Mouse (Mus musculus): ENCODE measurements around the gene Fbxo47. TPM values are rescaled to one million over a fixed set of nuclear protein-coding genes. Genes with fewer than 3 reads are reported as not detected.

Fbxo47 gene
- polyA plus RNA-seq, 1 experiment from 2014 or later = 1.4 TPM

- no peak for ATAC-seq
- Histone ChIP-seq H3K27ac (no peak overlapping the region), H3K9ac (0 out of 2 replicates have a peak overlapping the region, but pooled peaks have one; percentile 5), H3K4me3 (no peak overlapping the region), H3K9me3 (replicated peaks) (no peaks in the 10 kb centered on the region), H3K27me3 (no peaks in the 10 kb centered on the region), H3K4me1 (peaks cover 7% of the 10 kb centered on the region; the same call in 1 of the 2 replicates), H3K36me3 (ENCODE audit: poor library complexity, severe bottlenecking) (peaks cover 67% of the 10 kb centered on the region), H3K4me2 (no peak overlapping the region)
- WGBS = 79% methylated on average over 7 of the region's 7 CpGs
Observed at GRCm38 (mm10) chr11:97826414-97826813, 57.5 kb downstream of the Fbxo47 start.

- ATAC-seq = no peak
- Histone ChIP-seq H3K4me3 (no peak overlapping the region), H3K9ac (no peak overlapping the region), H3K27ac (no peak overlapping the region), H3K9me3 (replicated peaks) (no peaks in the 10 kb centered on the region), H3K4me1 (peaks cover 7% of the 10 kb centered on the region; the same call in 1 of the 2 replicates), H3K27me3 (no peaks in the 10 kb centered on the region), H3K36me3 (ENCODE audit: poor library complexity, severe bottlenecking) (peaks cover 71% of the 10 kb centered on the region), H3K4me2 (no peak overlapping the region)
- WGBS = 82% methylated on average over 9 of the region's 9 CpGs
Observed at GRCm38 (mm10) chr11:97825971-97826370, 58.0 kb downstream of the Fbxo47 start.

- Histone ChIP-seq H3K27me3 (no peaks in the 10 kb centered on the region), H3K27ac (no peak overlapping the region), H3K36me3 (ENCODE audit: poor library complexity, severe bottlenecking) (peaks cover 77% of the 10 kb centered on the region), H3K4me1 (peaks cover 11% of the 10 kb centered on the region; the same call in 1 of the 2 replicates), H3K4me2 (no peak overlapping the region), H3K9me3 (replicated peaks) (no peaks in the 10 kb centered on the region), H3K9ac (no peak overlapping the region), H3K4me3 (no peak overlapping the region)
- ATAC-seq = no peak
- 93% methylated on average over 10 of the region's 10 CpGs for WGBS
Observed at GRCm38 (mm10) chr11:97825295-97825694, 58.7 kb downstream of the Fbxo47 start.

- no peak overlapping the region for H3K4me3 ChIP-seq
- H3K9me3 ChIP-seq (replicated peaks) = no peaks in the 10 kb centered on the region
- H3K27ac ChIP-seq = no peak overlapping the region
- H3K9ac ChIP-seq = no peak overlapping the region
- 70% methylated on average over 6 of the region's 6 CpGs for WGBS
- no peak overlapping the region for H3K4me2 ChIP-seq
- peaks cover 11% of the 10 kb centered on the region; the same call in 1 of the 2 replicates for H3K4me1 ChIP-seq
- H3K27me3 ChIP-seq = no peaks in the 10 kb centered on the region
- no peak for ATAC-seq
- peaks cover 77% of the 10 kb centered on the region for H3K36me3 ChIP-seq (ENCODE audit: poor library complexity, severe bottlenecking)
Observed at GRCm38 (mm10) chr11:97824895-97825294, 59.1 kb downstream of the Fbxo47 start.

- H3K9me3 ChIP-seq (replicated peaks) = no peaks in the 10 kb centered on the region
- 97% methylated on average over 11 of the region's 11 CpGs for WGBS
- ATAC-seq = no peak
- no peak overlapping the region for H3K27ac ChIP-seq
- H3K9ac ChIP-seq = no peak overlapping the region
- peaks cover 12% of the 10 kb centered on the region for H3K4me1 ChIP-seq
- no peak overlapping the region for H3K4me3 ChIP-seq
- H3K27me3 ChIP-seq = no peaks in the 10 kb centered on the region
- H3K36me3 ChIP-seq (ENCODE audit: poor library complexity, severe bottlenecking) = peaks cover 75% of the 10 kb centered on the region
- H3K4me2 ChIP-seq = no peak overlapping the region
Observed at GRCm38 (mm10) chr11:97824168-97824567, 59.8 kb downstream of the Fbxo47 start.

- no peaks in the 10 kb centered on the region for H3K9me3 ChIP-seq (replicated peaks)
- ATAC-seq = no peak
Observed at GRCm38 (mm10) chr11:97822840-97823603, 60.9 kb downstream of the Fbxo47 start.

GRCm38 (mm10) chr11:97821401-97822064 is 62.4 kb downstream of the Fbxo47 start:
- Histone ChIP-seq H3K27ac (no peak overlapping the region), H3K36me3 (ENCODE audit: poor library complexity, severe bottlenecking) (peaks cover 74% of the 10 kb centered on the region), H3K27me3 (no peaks in the 10 kb centered on the region), H3K9me3 (replicated peaks) (no peaks in the 10 kb centered on the region), H3K4me2 (no peak overlapping the region), H3K4me1 (peaks cover 35% of the 10 kb centered on the region), H3K4me3 (no peak overlapping the region), H3K9ac (no peak overlapping the region)
- no peak for ATAC-seq
- 88% methylated on average over 8 of the region's 8 CpGs for WGBS

More at GRCm38 (mm10) chr11:97822840-97823603, 60.9 kb downstream of the Fbxo47 start:
- Histone ChIP-seq H3K27me3 (no peaks in the 10 kb centered on the region), H3K9ac (no peak overlapping the region), H3K4me1 (peaks cover 23% of the 10 kb centered on the region), H3K36me3 (ENCODE audit: poor library complexity, severe bottlenecking) (peaks cover 75% of the 10 kb centered on the region), H3K4me3 (no peak overlapping the region), H3K27ac (no peak overlapping the region), H3K4me2 (no peak overlapping the region)
- 83% methylated on average over 20 of the region's 20 CpGs for WGBS

- Histone ChIP-seq H3K27ac (no peak overlapping the region), H3K9me3 (replicated peaks) (no peaks in the 10 kb centered on the region), H3K4me3 (no peak overlapping the region), H3K4me2 (no peak overlapping the region), H3K36me3 (ENCODE audit: poor library complexity, severe bottlenecking) (peaks cover 74% of the 10 kb centered on the region), H3K4me1 (peaks cover 38% of the 10 kb centered on the region), H3K9ac (no peak overlapping the region), H3K27me3 (no peaks in the 10 kb centered on the region)
- WGBS = 75% methylated on average over 4 of the region's 4 CpGs
- no peak for ATAC-seq
Observed at GRCm38 (mm10) chr11:97820840-97821239, 63.1 kb downstream of the Fbxo47 start.

- Histone ChIP-seq H3K4me3 (no peak overlapping the region), H3K27me3 (no peaks in the 10 kb centered on the region), H3K4me1 (peaks cover 45% of the 10 kb centered on the region), H3K9me3 (replicated peaks) (no peaks in the 10 kb centered on the region), H3K36me3 (ENCODE audit: poor library complexity, severe bottlenecking) (peaks cover 74% of the 10 kb centered on the region), H3K27ac (no peak overlapping the region), H3K9ac (no peak overlapping the region), H3K4me2 (no peak overlapping the region)
- no peak for ATAC-seq
- WGBS = 92% methylated on average over 5 of the region's 5 CpGs
Observed at GRCm38 (mm10) chr11:97819923-97820322, 64.0 kb downstream of the Fbxo47 start.

GRCm38 (mm10) chr11:97819102-97819501 is 64.9 kb downstream of the Fbxo47 start:
- H3K4me2 ChIP-seq = no peak overlapping the region
- no peak for ATAC-seq
- no peak overlapping the region for H3K4me3 ChIP-seq
- H3K36me3 ChIP-seq (ENCODE audit: poor library complexity, severe bottlenecking) = peaks cover 72% of the 10 kb centered on the region
- H3K27me3 ChIP-seq = no peaks in the 10 kb centered on the region
- H3K27ac ChIP-seq = peak overlapping the region; percentile 78
- WGBS = 38% methylated on average over 4 of the region's 4 CpGs
- peaks cover 41% of the 10 kb centered on the region for H3K4me1 ChIP-seq
- peak overlapping the region; percentile 55 for H3K9ac ChIP-seq
- H3K9me3 ChIP-seq (replicated peaks) = no peaks in the 10 kb centered on the region

GRCm38 (mm10) chr11:97818571-97818970 is 65.4 kb downstream of the Fbxo47 start:
- no peaks in the 10 kb centered on the region for H3K9me3 ChIP-seq (replicated peaks)
- peak overlapping the region; percentile 78 for H3K27ac ChIP-seq
- peaks cover 46% of the 10 kb centered on the region for H3K4me1 ChIP-seq
- peak overlapping the region; percentile 24 for H3K4me2 ChIP-seq
- H3K4me3 ChIP-seq = no peak overlapping the region
- no peaks in the 10 kb centered on the region for H3K27me3 ChIP-seq
- peaks cover 68% of the 10 kb centered on the region for H3K36me3 ChIP-seq (ENCODE audit: poor library complexity, severe bottlenecking)
- H3K9ac ChIP-seq = peak overlapping the region; percentile 55
- peak; percentile 67 for ATAC-seq
- 7% methylated on average over 4 of the region's 4 CpGs for WGBS

- H3K36me3 ChIP-seq (ENCODE audit: poor library complexity, severe bottlenecking) = peaks cover 63% of the 10 kb centered on the region
- H3K9ac ChIP-seq = peak overlapping the region; percentile 55; the same call in 1 of the 2 replicates
- no peak for ATAC-seq
- no peak overlapping the region for H3K4me3 ChIP-seq
- no peaks in the 10 kb centered on the region for H3K27me3 ChIP-seq
- no peak overlapping the region for H3K4me2 ChIP-seq
- H3K4me1 ChIP-seq = peaks cover 52% of the 10 kb centered on the region
- peak overlapping the region; percentile 78 for H3K27ac ChIP-seq
- 15% methylated on average over 6 of the region's 6 CpGs for WGBS
- H3K9me3 ChIP-seq (replicated peaks) = no peaks in the 10 kb centered on the region
Observed at GRCm38 (mm10) chr11:97818003-97818402, 66.0 kb downstream of the Fbxo47 start.

Data from forebrain, embryonic 13.5 days (tissue).